Mouse (Mus musculus) heart, postnatal 0 days (tissue): ENCODE results near the gene Arl15. TPM values are rescaled to one million over a fixed set of nuclear protein-coding genes. Genes with fewer than 3 reads are reported as not detected.

Experiments used
- ATAC-seq: fragments of 200-750 bp; cut with Nextera tagmentation; 2 replicates; pipeline ENCODE4 v1.8.0; 2017; ENCODE audit warnings: low read depth, moderate number of reproducible peaks, moderate library complexity; ENCODE audit not compliant: insufficient read depth
- DNase-seq: peaks from one replicate; pipeline ENCODE4 v3.0.0-alpha.2; 2016; ENCODE audit warnings: low spot score
- H3K27ac ChIP-seq: fragments of 300-500 bp; sonication (generic); 2 replicates; pipeline ENCODE4 v1.5.1; 2014; ENCODE audit warnings: low read depth, mild to moderate bottlenecking
- H3K27me3 ChIP-seq: fragments of 300-500 bp; sonication (generic); 2 replicates; pipeline ENCODE4 v1.6.1; 2014; ENCODE audit warnings: low read length, mixed read lengths; ENCODE audit not compliant: control insufficient read depth, insufficient read depth
- H3K36me3 ChIP-seq: fragments of 300-500 bp; sonication (generic); replicated peaks from 2 replicates; pipeline ENCODE4 v1.6.1; 2014; ENCODE audit warnings: low read length, mixed read lengths; ENCODE audit not compliant: control insufficient read depth, insufficient read depth
- H3K4me1 ChIP-seq: fragments of 300-500 bp; sonication (generic); 2 replicates; pipeline ENCODE4 v1.6.1; 2014; ENCODE audit warnings: antibody characterized with exemption; ENCODE audit not compliant: control insufficient read depth, insufficient read depth
- H3K4me2 ChIP-seq: fragments of 300-500 bp; sonication (generic); 2 replicates; pipeline ENCODE4 v1.6.1; 2014; ENCODE audit warnings: low read depth, mild to moderate bottlenecking, low read length, moderate library complexity
- H3K4me3 ChIP-seq: fragments of 300-500 bp; sonication (generic); 2 replicates; pipeline ENCODE4 v1.5.1; 2014; ENCODE audit warnings: low read depth, low read length
- H3K9ac ChIP-seq: fragments of 300-500 bp; sonication (generic); replicated peaks from 2 replicates; pipeline ENCODE4 v1.6.1; 2014; ENCODE audit warnings: low read depth, low read length, mixed read lengths
- H3K9me3 ChIP-seq: fragments of 300-500 bp; sonication (generic); replicated peaks from 2 replicates; pipeline ENCODE4 v1.6.1; 2016; ENCODE audit warnings: low read length; ENCODE audit not compliant: control insufficient read depth
- CTCF ChIP-seq: IDR thresholded peaks from 2 replicates; pipeline ENCODE4 v1.5.1; 2016; ENCODE audit warnings: antibody characterized with exemption, control low read depth, low read depth
- EP300 ChIP-seq: IDR thresholded peaks from 2 replicates; pipeline ENCODE4 v1.6.1; 2016; ENCODE audit warnings: antibody characterized with exemption, low read depth
- WGBS: fragments of 180-500 bp; shearing (Covaris S2); extraction: QIAGEN DNeasy Blood & Tissue Kit; methylation state at CpG from one replicate; pipeline ENCODE4 v1.1.7; 2014; 5-methylcytosine and 5-hydroxymethylcytosine counted together
- polyA plus RNA-seq: library from polyadenylated mRNA; unstranded; fragments of >200 nt; fragmentation: Nextera tagmentation; extraction: Ambion mirVana; gene quantifications from 2 replicates; pipeline ENCODE4 v1.2.1, GENCODE M21; 2015
- total RNA-seq: library from RNA; depleted of rRNA; stranded (reverse); fragments of >200 nt; gene quantifications from 2 replicates; pipeline ENCODE4 v1.2.3, GENCODE M21; 2014; ENCODE audit warnings: low replicate concordance

The Arl15 gene
- total and polyA plus RNA-seq, 2 experiments from 2014 or later = 3.9 to 16.5 TPM

DNA sequence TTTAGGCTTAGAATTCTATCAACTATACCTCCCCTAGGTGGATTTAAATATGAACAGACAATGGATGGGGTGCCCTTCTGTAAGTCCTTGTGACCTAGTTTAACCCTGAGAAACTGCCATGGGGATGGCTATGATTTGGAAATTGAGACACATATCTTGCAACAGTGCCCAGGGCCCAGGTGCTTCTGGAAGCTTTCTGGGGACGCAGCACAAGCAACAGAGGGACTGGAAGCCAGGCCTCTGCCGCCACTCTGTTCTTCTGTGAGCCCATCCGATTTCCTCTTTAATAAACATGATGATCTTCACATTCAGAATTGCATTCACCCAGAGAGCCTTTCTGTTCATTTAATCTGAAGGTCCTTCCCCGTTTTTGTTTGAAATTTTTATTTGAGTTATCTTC, 62.6 kb downstream of the Arl15 start:
- no peak overlapping the region for H3K27ac ChIP-seq
- no peak overlapping the region for H3K4me3 ChIP-seq
- H3K4me1 ChIP-seq = peaks cover 17% of the 10 kb centered on the region; the same call in 1 of the 2 replicates
- ATAC-seq = no peak
- no peaks in the 10 kb centered on the region for H3K36me3 ChIP-seq
- no peak overlapping the region for H3K9ac ChIP-seq
- no peak for DNase-seq
- no peak for TF ChIP-seq EP300
- no peak for TF ChIP-seq CTCF
- H3K27me3 ChIP-seq = no peaks in the 10 kb centered on the region
- WGBS = 79% methylated on average over 4 of the region's 4 CpGs
- H3K9me3 ChIP-seq = no peaks in the 10 kb centered on the region
- no peak overlapping the region for H3K4me2 ChIP-seq

DNA sequence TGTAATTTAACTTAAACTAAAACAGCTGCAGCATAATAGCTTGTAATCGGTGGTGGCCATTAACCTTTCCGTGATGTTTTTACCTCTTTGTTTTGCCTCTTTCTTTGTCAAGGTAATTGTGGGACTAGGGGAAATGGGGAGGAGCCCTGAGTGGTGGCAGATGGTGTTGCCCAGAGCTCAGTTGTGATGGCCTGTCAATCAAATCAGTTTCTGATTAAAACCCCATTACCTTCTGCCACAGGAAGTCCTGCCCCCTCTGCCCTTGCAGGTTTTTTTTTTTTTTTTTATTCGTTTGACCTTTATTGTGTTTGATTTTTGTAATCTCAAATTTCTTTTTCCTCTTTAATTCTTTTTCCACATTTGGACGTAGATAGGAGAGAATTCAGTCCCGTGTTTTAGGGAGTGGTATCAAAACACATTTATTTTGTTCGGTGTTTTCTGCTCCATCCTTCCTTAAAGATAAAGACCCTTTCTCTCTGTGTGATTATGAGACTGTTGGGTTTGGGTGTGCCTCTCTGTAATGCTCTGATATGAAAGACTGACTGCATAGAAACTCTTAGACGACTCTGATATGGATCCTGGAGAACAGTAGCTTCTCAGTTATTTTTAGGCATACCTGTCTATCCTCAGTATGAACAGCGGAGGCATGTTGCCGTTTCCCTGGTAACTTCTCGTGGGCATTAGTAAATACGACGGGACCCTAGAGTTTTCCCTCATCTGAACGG, 64.5 kb downstream of the Arl15 start:
- H3K4me1 ChIP-seq = peaks cover 14% of the 10 kb centered on the region; the same call in 1 of the 2 replicates
- no peaks in the 10 kb centered on the region for H3K27me3 ChIP-seq
- H3K4me3 ChIP-seq = no peak overlapping the region
- ATAC-seq (no peak), DNase-seq (no peak)
- H3K9me3 ChIP-seq = no peaks in the 10 kb centered on the region
- 33% methylated on average over 13 of the region's 13 CpGs for WGBS
- H3K9ac ChIP-seq = no peak overlapping the region
- H3K4me2 ChIP-seq = 0 out of 2 replicates have a peak overlapping the region, but pooled peaks have one; percentile 12
- no peak overlapping the region for H3K27ac ChIP-seq
- TF ChIP-seq EP300 (no peak), CTCF (no peak)
- no peaks in the 10 kb centered on the region for H3K36me3 ChIP-seq

DNA sequence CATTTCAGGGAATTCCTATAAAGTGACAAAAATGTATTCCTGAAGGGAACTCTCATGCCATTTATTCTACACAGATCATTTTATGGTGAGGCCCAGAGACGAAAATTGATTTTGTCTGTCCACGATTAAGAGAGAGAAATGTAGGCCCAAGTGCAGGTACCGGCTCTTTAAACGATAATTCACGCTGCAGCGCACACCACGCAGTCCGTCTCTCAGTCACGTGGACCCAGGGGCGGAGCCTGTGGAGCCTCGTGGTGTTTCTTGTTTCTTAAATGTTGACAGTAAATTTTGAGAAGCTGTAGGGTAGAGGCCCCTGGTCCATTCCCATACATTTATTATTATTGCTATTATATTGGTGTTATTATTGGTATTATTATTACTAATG, 65.1 kb downstream of the Arl15 start:
- 0 out of 2 replicates have a peak overlapping the region, but pooled peaks have one; percentile 12 for H3K4me2 ChIP-seq
- no peak overlapping the region for H3K27ac ChIP-seq
- H3K4me1 ChIP-seq = peaks cover 14% of the 10 kb centered on the region; the same call in 1 of the 2 replicates
- no peak overlapping the region for H3K9ac ChIP-seq
- no peaks in the 10 kb centered on the region for H3K9me3 ChIP-seq
- 80% methylated on average over 11 of the region's 11 CpGs for WGBS
- no peak for DNase-seq
- no peak overlapping the region for H3K4me3 ChIP-seq
- no peaks in the 10 kb centered on the region for H3K27me3 ChIP-seq
- no peaks in the 10 kb centered on the region for H3K36me3 ChIP-seq
- ATAC-seq = no peak
- TF ChIP-seq CTCF (no peak), EP300 (no peak)

DNA sequence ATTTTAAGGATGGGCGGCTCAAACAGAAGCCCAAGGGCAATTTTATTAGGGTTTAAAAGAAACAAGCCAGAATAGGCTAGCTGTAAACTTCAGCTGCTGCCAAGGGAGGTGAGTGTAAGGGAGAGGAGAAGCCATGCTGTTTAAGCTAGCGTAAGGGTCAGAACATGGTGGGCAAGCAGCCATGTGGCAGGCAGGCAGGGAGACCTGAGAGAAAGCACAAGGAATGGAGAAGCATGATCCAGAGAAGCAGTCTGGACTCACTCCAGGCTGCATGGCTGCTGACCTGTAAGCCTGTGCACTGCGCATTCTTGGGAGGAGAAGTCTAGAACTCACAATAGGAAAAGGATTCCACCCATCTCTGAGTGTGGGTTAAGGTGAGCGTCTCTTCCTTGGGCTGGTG, 66.5 kb downstream of the Arl15 start:
- Histone ChIP-seq H3K9ac (no peak overlapping the region), H3K9me3 (no peaks in the 10 kb centered on the region), H3K4me1 (0 out of 2 replicates have a peak, but pooled peaks cover 2% of the 10 kb centered on the region), H3K27me3 (no peaks in the 10 kb centered on the region), H3K4me2 (no peak overlapping the region), H3K36me3 (no peaks in the 10 kb centered on the region), H3K27ac (no peak overlapping the region), H3K4me3 (no peak overlapping the region)
- no peak for ATAC-seq
- WGBS = 84% methylated on average over 4 of the region's 4 CpGs
- TF ChIP-seq EP300 (no peak), CTCF (no peak)
- DNase-seq = no peak

DNA sequence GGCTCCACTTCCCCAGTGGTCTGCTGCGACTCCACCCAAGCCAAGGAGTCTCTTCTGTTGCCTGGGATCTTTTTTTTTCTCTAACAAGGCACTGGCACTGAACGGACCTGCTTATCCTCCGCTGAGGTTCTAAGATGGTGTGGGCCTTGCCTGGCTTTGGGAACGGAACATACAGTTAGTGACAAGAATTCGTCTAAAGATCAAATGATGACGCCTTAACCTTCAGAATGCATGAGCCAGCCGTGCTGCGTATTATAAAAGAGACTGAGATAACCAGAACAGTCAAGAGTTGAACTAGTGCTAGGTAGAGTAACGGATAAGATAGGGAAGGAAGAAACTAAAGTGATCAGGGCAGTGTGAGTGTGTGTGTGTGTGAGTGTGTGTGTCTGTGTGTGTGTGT, 66.9 kb downstream of the Arl15 start:
- no peaks in the 10 kb centered on the region for H3K4me1 ChIP-seq

DNA sequence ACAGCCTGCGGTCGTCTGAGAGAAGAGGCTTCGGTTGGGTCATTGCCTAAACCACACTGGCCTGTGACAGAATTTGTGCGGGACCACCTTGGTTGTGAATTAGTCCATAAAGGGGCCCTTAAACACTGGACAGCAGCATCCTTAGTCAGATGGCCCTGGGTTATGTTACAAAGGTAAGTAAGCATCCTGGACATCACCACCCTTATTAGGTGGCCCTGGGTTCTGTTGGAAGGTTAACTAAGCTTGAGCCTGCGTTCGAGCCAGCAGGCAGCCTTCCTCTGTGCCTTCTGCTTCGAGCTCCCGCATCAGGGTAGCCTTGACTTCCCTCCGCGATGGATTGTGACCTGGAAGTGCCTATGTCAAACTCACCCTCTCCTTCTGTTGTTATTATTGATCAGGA, 68.6 kb downstream of the Arl15 start:
- Histone ChIP-seq H3K4me1 (no peaks in the 10 kb centered on the region), H3K27ac (no peak overlapping the region), H3K36me3 (no peaks in the 10 kb centered on the region), H3K27me3 (no peaks in the 10 kb centered on the region), H3K9ac (no peak overlapping the region), H3K4me3 (no peak overlapping the region), H3K4me2 (no peak overlapping the region), H3K9me3 (no peaks in the 10 kb centered on the region)
- DNase-seq (no peak), ATAC-seq (no peak)
- WGBS = 78% methylated on average over 10 of the region's 10 CpGs
- TF ChIP-seq EP300 (no peak), CTCF (no peak)

More for the DNA sequence above, 66.9 kb downstream of the Arl15 start:
- Histone ChIP-seq H3K27ac (no peak overlapping the region), H3K9me3 (no peaks in the 10 kb centered on the region), H3K36me3 (no peaks in the 10 kb centered on the region), H3K9ac (no peak overlapping the region), H3K4me2 (no peak overlapping the region), H3K4me3 (no peak overlapping the region), H3K27me3 (no peaks in the 10 kb centered on the region)
- 74% methylated on average over 9 of the region's 9 CpGs for WGBS
- ATAC-seq = no peak
- no peak for DNase-seq
- no peak for TF ChIP-seq EP300
- TF ChIP-seq CTCF = no peak
